Mouse (Mus musculus) heart, postnatal 4 days (tissue): ENCODE data around the gene Hist2h2ac. TPM values are rescaled to one million over a fixed set of nuclear protein-coding genes. Genes with fewer than 3 reads are reported as not detected.
A peak's percentile ranks its signal among the peaks of the same experiment; 100 is the strongest.
"Not testable (repeated sequence)": the region's sequence is repeated elsewhere in the genome, so short reads cannot be mapped to it uniquely, and the experiment has no call there.

Experiments used
- DNase-seq: peaks from one replicate; pipeline ENCODE4 v3.0.0; 2021
- microRNA-seq, 2 experiments: library from miRNA; unstranded; fragments of <30 nt; microRNA quantifications; one replicate each; pipeline ENCODE4 v1.2.0; 2021 to 2022
- total RNA-seq, 2 experiments: library from RNA; stranded (reverse); gene quantifications; 2 replicates each; pipeline ENCODE4 v1.2.3; 2021

Gene Hist2h2ac
- total RNA-seq, 2 experiments from 2014 or later, result 205 to 211 TPM

GRCm38 (mm10) chr3:96180727-96181477 is 39.8 kb downstream of the Hist2h2ac start, which contains the start of gene Sv2a:
TSS of gene Sv2a (plus strand) at chr3:96181151.
- DNase-seq, result peak; percentile 70

DNA sequence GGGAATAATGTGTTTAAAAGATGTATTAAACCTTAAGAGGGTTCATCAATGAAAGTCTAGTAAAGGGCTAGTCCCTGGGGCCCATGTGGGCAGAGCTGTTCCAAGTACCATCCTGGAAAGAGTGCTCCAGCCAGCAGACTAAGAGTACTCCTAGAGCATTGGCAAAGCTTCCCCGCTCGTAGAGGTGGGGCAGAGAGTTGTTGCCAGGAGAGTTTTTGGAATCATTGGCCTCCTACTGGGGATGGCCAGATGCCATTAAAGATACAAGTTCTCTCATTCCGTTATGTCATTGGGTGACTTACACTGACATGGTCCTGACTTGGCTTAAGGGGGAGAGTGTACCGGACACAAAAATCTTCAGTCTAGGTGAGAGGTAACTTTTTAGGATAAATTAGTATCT is 41.1 kb downstream of the Hist2h2ac start:
- DNase-seq, result peak; percentile 65

DNA sequence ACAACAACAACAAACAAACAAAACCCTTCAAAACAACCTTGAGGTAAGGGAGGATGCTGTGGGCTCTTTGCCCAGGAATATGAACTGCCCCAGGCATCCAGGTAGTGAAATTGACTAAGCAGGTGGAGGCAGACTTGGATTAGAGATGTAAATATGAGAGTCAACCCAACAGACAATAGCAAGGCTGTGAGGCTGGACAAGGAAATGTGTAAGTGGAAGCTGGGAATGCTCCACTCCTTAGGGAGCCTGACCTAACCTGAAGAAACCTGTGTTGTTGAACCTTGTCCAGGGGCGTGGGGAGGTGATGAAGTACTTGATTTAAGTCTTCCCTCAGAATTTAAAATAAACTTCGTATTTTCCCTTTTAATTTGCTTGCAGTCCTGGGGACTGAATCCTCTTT is 41.8 kb downstream of the Hist2h2ac start:
- no peak for DNase-seq

GRCm38 (mm10) chr3:96178427-96178826 is 42.3 kb downstream of the Hist2h2ac start:
- no peak for DNase-seq

- no peak for DNase-seq
Measured at GRCm38 (mm10) chr3:96175251-96175650, 45.4 kb downstream of the Hist2h2ac start.

DNA sequence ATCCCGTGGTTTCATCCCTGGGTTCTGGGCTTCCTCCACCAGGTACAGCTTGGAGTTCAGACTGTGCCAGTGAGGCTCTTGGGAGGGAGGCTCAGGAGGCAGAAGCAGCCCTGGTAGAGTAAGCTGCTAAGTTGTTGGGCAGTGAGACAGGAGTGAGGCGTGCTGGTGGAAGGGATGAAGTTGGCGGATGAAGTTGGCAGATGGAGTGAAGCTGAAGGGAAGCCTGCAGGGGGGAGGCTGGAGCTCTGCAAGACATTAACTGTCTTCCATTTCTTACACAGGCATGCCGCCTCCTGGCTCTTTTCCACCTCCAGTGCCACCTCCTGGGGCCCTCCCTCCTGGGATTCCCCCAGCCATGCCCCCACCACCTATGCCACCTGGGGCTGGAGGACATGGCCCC is 46.6 kb downstream of the Hist2h2ac start:
- not testable (repeated sequence) for DNase-seq

- DNase-seq, result no peak
Measured at GRCm38 (mm10) chr3:96173185-96173584, 47.5 kb downstream of the Hist2h2ac start.

DNA sequence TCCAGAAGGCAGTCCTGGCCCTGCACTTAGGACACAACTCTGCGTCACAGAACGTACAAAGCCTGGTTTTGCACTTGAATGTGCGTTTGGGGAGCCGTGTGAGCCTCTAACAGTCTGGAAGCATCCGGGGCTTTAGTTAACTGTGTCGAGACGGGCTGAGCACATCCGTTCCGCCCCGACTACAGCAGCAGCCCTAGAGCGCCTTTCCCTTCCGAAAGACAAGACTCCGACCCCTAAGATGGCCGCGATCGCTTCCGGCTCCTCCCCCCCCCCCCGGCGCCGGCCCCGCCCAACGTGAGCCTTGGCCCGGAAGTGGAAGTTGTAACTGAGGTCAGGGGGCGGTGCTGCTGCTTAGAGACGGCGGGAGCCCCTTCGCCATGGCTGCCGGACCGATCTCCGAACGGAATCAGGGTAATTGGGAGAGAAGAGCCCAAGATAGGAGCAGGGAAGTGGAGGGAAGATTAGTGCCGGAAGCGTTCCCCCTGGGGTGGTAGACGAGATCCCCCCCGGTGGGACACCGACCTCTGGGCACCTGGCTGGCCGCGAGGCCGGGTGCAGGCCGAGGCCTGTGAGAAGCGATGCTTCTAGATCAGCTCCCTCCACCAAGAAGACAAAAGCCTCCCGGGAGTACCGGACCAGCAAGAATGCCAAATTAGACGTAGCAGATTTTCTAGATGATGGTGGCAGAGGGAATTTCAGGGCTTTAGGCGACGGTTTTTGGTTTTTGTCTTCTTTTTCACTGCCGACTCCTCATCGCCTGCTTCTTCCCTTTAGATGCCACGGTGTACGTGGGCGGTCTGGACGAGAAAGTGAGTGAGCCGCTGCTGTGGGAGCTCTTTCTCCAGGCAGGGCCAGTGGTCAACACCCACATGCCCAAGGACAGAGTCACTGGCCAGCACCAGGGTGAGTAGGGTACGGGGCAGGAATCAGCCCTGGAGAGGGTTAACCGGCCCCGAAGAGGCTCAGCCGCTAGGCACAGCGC is 48.2 kb downstream of the Hist2h2ac start, which contains the start of gene Sf3b4:
Gene Sf3b4, plus strand, starts transcription at position 136 of the 982 bp plus-strand sequence.
- DNase-seq, result peak; percentile 86

- DNase-seq, result no peak
Measured at GRCm38 (mm10) chr3:96171583-96172196, 49.0 kb downstream of the Hist2h2ac start.

DNA sequence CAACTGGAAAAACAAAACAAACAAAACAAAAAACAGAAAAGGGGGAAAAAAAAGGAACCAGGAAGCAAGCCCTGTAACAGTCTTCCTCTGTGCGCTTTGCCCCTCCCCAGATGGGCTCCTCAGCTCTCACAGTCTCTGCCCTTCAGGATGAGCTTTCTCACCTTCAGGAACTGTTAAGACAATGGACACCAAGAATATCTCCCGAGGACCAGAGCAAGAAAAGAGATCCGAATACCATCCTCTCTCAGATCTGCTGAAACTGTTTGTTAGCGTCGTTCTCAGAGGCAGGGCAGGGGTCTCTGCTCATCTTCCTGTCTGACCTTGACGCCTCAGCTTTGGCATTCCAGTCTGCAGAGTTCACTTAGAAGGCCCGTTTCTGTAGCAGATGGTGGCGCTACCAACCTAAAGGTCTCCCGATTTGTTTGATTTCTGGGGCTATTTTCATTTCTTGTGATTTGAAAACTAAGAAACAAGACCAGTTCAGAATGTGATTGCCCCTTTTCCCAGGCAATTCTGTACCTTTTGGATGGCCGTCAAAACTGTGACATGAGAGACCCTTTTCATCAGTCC is 49.6 kb downstream of the Hist2h2ac start:
- no peak for DNase-seq

Small RNA genes lying within 50 kb of the gene (microRNA-seq; reads per million reads assigned to microRNA genes)
- 0 to 0.20 reads per million in 2 experiments for gene Gm44492
- gene Gm47311, result 0 reads per million in 2 experiments
- 0 reads per million in 2 experiments for gene Gm47313

Other genes with a start within 250 kb of the Hist2h2ac start
- gene Plekho1, start 224.9 kb downstream of the Hist2h2ac start, total RNA-seq, result 100 to 1,000 TPM; 141 to 164 TPM
- gene Vps45, start 162.4 kb downstream of the Hist2h2ac start, total RNA-seq, result 10 to 100 TPM; 33.7 to 34.5 TPM
- gene Otud7b, start 116.4 kb downstream of the Hist2h2ac start, total RNA-seq, result 10 to 100 TPM; 45.7 to 47.4 TPM
- 1 to 10 TPM; 4.2 to 4.6 TPM for gene Mtmr11, start 58.9 kb downstream of the Hist2h2ac start, total RNA-seq
- gene Sf3b4, start 48.5 kb downstream of the Hist2h2ac start, total RNA-seq, result 10 to 100 TPM; 34.1 to 36.8 TPM
- gene Sv2a, start 39.7 kb downstream of the Hist2h2ac start, total RNA-seq, result 10 to 100 TPM; 19.3 to 20.6 TPM
- 10 to 100 TPM; 18.8 to 20.9 TPM for gene Bola1, start 1.2 kb downstream of the Hist2h2ac start, total RNA-seq
- gene Hist2h2ab, start 1.0 kb downstream of the Hist2h2ac start, total RNA-seq, result 10 to 100 TPM; 25.5 to 29.9 TPM
- gene Hist2h2be, start 239 bp upstream of the Hist2h2ac start, total RNA-seq, result 1 to 10 TPM; 5.7 to 5.8 TPM
- gene Hist2h3c2, start 18.2 kb upstream of the Hist2h2ac start, total RNA-seq, result 100 to 1,000 TPM; 209 to 211 TPM
- 1,000 to 10,000 TPM; 1,222 to 1,254 TPM for gene Hist2h2aa2, start 19.4 kb upstream of the Hist2h2ac start, total RNA-seq
- 10 to 100 TPM; 26.8 to 30.1 TPM for gene Hist2h2aa1, start 24.6 kb upstream of the Hist2h2ac start, total RNA-seq
- gene Hist2h3c1, start 25.8 kb upstream of the Hist2h2ac start, total RNA-seq, result under 1 TPM; 0.16 to 0.81 TPM
- gene Hist2h4, start 42.4 kb upstream of the Hist2h2ac start, total RNA-seq, result 10 to 100 TPM; 81.1 to 87.3 TPM
- 100 to 1,000 TPM; 856 to 901 TPM for gene Hist2h3b, start 47.8 kb upstream of the Hist2h2ac start, total RNA-seq
- 100 to 1,000 TPM; 767 to 799 TPM for gene Hist2h2bb, start 48.9 kb upstream of the Hist2h2ac start, total RNA-seq
- gene Fcgr1, start 73.1 kb upstream of the Hist2h2ac start, total RNA-seq, result under 1 TPM; 0.57 to 0.70 TPM
- under 1 TPM in 1 of 2 experiments, not detected in 1; 0.50 TPM for gene BC107364, start 231.4 kb upstream of the Hist2h2ac start, total RNA-seq